Mouse (Mus musculus) naive thymus-derived CD4-positive, alpha-beta T cell, adult 5 months (primary cell): Measurements from ENCODE around the gene Myd88. TPM values are rescaled to one million over a fixed set of nuclear protein-coding genes. Genes with fewer than 3 reads are reported as not detected.

Experiments used
- polyA plus RNA-seq: library from polyadenylated mRNA; unstranded; fragments of 100-300 nt; shearing (Covaris generic); gene quantifications from one replicate; pipeline ENCODE4 v1.2.1, GENCODE M21; 2017

Gene Myd88
- 56.9 TPM for polyA plus RNA-seq

DNA sequence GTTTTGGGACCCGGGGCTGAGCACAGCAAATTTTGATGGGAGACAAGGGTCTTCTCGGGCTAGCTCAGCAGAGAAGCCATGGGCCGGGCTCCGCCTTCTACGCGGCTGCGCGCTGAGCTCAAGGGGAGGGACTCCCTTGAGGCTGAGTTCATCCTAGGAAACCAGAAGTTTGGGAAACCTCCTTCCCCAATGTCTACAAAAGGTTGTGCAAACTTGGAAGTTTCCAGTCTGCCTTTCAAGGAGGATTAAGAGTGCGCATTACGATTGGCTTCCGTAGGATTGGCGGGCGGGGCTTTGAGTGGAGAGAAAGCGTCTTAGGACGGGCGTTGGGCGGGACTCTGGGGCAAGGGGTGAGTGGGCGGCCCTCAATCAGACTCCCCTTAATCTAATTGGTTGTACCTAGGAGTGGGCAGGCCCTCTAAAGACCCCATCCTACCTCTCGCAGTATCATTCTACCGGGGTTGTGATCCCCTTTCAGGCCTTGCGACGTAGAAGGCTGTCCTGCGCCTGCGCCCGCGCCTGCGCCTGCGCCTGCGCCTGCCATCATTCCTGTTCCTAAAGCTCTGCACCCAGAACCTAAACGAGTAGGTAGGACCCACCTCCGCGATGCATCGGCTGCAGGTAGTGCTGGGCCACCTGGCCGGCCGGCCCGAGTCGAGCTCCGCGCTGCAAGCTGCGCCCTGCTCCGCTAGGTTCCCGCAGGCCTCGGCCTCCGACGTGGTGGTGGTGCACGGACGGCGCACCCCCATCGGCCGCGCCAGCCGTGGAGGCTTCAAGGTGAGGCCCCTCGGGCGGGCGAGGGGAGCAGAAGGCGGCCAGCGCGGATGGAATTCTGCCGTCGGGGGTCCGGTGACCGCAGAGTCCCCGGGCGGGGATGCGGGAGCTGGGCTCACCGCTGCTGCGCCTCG, at the start of gene Myd88:
Gene Myd88 (minus strand): TSS at position 503 of the 908 bp plus-strand sequence.

DNA sequence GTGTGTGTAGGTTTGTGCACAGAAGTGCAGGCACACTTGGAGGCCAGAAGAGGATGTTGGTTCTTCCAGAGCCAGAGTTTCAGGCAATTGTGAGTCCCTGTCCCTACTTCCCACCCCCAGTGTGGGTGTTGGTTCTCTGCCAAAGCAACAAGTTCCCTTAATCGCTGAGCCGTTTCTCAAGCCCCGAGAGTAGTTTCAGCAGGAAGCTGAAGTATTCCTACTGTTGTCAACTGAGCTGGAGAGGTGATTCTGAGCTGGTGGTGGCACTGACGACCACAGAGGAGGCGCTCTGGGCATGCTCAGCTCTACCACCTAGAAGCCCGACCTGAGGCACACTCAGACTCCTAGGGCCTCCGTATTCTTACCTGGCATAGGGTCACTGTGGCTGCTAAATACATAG, 24.1 kb upstream of the Myd88 start, which contains the start of gene Slc22a14:
Gene Slc22a14 (minus strand): TSS at position 270 of the 400 bp plus-strand sequence.

DNA sequence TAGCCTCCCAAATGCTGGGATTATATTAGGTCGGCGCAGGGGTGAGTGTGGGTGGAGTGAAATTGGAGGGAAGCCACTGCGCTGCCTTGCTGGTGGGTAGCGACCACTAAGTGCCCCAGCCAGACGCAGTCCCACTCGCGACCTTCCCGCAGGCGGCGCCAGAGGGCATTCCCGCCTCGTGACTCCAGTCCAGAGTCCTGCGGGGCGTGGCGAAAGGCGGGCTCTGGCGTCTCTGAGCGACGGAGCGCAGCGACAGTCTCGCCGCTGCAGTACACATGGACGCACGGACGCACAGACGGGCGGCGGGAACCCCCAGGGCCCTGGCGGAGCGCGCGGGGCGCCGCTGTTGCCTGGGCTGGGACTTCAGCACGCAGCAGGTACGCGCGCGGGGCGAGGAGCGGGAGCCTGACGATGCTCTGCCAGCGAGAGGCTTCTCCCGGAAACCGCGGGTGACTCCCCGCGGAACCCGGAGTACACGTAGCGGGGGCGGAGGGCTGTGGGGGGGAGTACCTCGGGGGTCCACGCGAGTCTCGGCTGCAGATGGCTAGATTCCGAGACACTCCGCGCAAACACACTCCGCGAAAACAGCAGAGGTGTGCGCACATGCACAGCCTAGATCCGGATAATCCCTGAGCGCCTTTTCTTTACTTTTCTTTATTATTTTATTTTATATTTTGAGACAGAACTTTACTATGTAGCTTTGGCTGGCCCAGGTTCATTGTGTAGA, 16.3 kb upstream of the Myd88 start, which contains the start of gene Xylb:
Gene Xylb (plus strand): TSS at position 51 of the 727 bp plus-strand sequence.

DNA sequence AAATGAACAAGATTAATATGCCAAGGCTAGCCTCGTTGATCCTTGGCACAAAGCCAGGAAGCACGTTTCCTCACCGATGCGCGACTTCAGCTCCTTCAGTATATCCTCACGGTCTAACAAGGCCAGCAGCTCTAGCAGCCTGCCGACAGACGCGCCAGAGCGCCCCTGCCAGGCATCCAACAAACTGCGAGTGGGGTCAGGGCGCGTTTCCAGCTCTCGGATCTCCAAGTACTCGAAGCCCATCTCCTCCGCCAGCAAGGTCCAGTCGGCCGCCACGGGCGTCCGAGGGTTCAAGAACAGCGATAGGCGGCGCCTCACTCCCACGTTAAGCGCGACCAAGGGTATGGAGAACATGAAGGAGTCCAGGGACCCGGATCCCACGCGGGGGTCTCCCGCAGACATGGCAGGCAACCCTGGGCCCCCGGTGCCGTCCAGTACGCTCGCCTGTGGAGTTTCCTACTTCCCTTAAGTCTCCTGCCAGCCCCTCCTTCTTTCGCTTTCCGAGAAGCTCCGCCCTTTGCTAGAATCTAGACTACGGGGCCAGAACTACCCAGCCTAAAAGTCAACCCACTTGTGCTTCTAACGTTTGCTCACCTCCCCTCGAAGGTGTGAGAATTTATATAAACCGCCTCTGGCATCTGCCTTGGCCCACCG, 1.5 kb downstream of the Myd88 start, which contains the start of gene Acaa1a:
Gene Acaa1a (plus strand): TSS at position 119 of the 654 bp plus-strand sequence.

DNA sequence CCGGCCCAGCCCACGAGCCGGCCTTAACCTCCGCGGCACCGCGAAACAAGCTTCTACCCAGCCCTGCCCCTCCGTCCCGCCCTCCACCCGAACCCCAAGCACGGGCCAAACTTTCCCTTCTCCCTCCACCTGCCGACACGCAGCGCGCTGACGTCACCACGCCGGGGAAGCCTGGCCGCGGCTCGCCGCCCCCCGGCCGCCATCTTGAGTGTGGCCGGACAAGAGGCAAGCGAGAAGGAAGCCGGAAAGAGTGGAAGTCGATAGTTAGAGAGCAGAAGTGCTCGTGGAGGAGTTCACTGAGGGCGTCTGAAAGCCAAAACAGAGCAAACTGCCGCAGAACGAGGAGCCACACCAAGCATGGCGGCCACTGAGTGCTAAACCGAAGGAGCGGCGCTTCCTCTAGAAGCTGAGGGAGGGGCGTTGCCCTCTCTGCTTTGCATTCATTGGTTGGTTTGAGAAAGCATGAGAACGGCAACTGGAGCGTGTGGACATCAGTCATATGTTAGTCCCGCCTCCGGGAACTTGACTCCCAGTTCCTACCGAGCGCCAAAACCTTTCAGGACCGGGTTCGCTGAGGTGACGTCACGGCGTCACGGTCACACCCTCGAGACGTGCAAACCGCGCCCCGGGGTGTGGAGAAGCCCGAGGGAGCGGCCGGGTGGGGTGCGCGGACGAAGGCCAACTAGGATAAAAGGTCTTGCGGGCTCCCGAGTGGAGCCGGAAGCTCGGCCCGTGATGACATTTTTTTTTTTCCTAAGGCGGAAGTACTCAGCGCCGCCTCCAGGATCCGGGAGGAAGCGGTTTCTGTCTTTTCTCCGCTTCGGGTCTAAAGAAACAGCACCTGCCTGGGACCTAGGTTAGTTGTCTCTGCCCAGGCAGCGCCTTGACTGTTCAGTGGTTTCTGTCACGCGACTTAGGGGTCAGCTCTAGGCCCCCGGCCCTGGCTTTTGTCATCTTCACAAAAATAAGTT, 18.6 kb downstream of the Myd88 start, which contains the start of gene Oxsr1:
Gene Oxsr1 (minus strand): TSS at position 139 of the 971 bp plus-strand sequence.

Other genes with a start within 250 kb of the Myd88 start
- not detected for gene Plcd1, start 247.9 kb downstream of the Myd88 start, polyA plus RNA-seq
- gene Dlec1, start 238.9 kb downstream of the Myd88 start, polyA plus RNA-seq, result not detected
- gene Acaa1b, start 184.3 kb downstream of the Myd88 start, polyA plus RNA-seq, result not detected
- not detected for gene Gm47289, start 182.2 kb downstream of the Myd88 start, polyA plus RNA-seq
- not detected for gene Slc22a13, start 132.3 kb downstream of the Myd88 start, polyA plus RNA-seq
- 26.5 TPM for gene Oxsr1, start 19.0 kb downstream of the Myd88 start, polyA plus RNA-seq
- 85.9 TPM for gene Acaa1a, start 1.7 kb downstream of the Myd88 start, polyA plus RNA-seq
- 0.53 TPM for gene Xylb, start 16.0 kb upstream of the Myd88 start, polyA plus RNA-seq
- gene Slc22a14, start 24.1 kb upstream of the Myd88 start, polyA plus RNA-seq, result not detected
- gene Acvr2b, start 60.7 kb upstream of the Myd88 start, polyA plus RNA-seq, result not detected
- gene Exog, start 103.5 kb upstream of the Myd88 start, polyA plus RNA-seq, result 10.0 TPM
- gene Scn5a, start 237.6 kb upstream of the Myd88 start, polyA plus RNA-seq, result not detected